Mouse (Mus musculus) lung, adult 18-20 months (tissue): ENCODE measurements around the gene Gm15446.
"Not testable (repeated sequence)": the region's sequence is repeated elsewhere in the genome, so short reads cannot be mapped to it uniquely, and the experiment has no call there.

Experiments
- DNase-seq, 2 experiments: peaks; one replicate each; pipeline ENCODE4 v3.0.0; 2022; ENCODE audit warnings: mixed read lengths in 2 of 2

The Gm15446 gene

GRCm38 (mm10) chr5:109923261-109924071 lies at the start of gene Gm15446:
TSS of gene Gm15446 (plus strand) at chr5:109923400.
- DNase-seq, result peak; percentile 93

GRCm38 (mm10) chr5:109924129-109924528 lies 929 bp downstream of the Gm15446 start:
- not testable (repeated sequence) for DNase-seq

DNA sequence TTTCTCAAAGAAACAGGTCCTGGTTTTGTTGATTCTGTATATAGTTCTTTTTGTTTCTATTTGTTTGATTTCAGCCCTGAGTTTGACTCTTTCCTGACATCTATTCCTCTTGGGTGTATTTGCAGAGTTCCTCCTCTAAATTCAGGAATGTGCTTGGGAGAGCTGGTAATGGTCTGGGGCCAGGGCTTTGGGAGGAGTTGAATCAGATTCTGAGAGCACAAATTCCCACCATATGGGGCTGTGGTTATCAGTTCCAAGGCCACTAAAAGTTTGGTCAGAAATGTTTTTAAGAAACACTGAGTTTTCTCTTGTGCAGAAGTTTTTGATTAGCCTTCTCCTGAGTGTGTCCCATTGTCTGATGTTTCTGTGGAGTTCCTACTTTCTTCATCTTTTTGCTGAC lies 1.7 kb downstream of the Gm15446 start:
- no peak for DNase-seq

DNA sequence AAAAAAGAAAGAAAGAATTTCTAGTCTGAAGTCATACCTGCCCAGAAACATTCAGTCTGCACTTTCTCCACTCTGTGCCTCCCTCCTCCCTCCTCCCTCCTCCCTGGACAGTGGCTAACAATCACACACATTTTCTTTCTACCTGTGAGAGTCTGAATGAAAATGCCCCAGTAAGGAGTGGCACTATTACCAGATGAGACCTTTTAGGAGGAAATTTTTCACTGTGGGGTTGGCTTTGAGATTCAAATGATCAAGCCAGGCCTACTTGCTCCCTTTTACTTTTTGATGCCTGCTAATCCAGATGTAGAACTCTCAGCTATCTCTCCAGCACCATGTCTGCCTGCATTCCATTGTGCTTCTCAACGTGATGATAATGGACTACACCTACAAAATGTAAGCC lies 27.1 kb downstream of the Gm15446 start:
- DNase-seq, result no peak

GRCm38 (mm10) chr5:109980743-109981142 lies 57.5 kb downstream of the Gm15446 start:
- DNase-seq, result not testable (repeated sequence)
